Mouse (Mus musculus) R1 (cell line): ENCODE results near the gene Cd151.

Experiments used
- DNase-seq: peaks from one replicate; pipeline ENCODE4 v3.0.0-alpha.2; 2018; ENCODE audit warnings: low read depth, low spot score

Gene Cd151

DNA sequence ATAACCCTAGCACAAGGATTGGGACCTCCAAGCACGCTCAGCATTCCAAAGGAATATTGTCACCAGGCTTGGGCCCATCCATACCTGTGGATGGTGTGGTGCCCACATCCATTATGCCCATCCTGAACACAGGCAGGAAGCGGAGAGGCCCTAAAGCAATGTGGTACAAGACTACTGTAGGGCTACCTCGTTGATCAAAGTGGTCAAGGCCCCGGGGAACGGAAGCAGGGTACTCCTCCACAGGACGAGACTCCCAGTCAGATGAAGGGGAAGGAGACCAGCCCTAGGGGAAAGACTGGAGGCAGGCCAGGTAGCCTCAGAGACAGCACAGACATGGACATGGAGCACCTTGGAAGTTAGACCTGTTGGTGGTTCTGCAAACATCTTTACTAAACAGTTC, 5.6 kb downstream of the Cd151 start:
- DNase-seq: no peak

DNA sequence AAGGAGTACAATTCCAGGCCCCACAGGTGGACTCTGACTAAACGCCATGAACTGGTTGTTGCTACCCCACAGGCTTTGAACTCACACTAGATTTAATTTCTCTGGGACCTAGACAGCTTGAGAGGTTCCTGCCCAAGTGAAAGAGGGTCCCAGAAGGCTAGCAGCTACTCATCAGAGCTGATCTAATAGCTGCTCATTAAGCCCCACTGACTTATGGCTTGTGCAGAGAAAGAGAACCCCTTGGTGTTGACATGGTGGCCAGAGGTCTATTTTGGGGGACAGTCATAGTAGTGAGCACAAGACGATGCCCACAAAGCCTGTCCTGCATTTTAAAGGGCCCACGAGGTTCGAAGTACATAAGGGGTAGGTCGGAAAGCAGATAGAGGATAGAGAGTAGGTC, 7.0 kb downstream of the Cd151 start:
- DNase-seq: no peak

DNA sequence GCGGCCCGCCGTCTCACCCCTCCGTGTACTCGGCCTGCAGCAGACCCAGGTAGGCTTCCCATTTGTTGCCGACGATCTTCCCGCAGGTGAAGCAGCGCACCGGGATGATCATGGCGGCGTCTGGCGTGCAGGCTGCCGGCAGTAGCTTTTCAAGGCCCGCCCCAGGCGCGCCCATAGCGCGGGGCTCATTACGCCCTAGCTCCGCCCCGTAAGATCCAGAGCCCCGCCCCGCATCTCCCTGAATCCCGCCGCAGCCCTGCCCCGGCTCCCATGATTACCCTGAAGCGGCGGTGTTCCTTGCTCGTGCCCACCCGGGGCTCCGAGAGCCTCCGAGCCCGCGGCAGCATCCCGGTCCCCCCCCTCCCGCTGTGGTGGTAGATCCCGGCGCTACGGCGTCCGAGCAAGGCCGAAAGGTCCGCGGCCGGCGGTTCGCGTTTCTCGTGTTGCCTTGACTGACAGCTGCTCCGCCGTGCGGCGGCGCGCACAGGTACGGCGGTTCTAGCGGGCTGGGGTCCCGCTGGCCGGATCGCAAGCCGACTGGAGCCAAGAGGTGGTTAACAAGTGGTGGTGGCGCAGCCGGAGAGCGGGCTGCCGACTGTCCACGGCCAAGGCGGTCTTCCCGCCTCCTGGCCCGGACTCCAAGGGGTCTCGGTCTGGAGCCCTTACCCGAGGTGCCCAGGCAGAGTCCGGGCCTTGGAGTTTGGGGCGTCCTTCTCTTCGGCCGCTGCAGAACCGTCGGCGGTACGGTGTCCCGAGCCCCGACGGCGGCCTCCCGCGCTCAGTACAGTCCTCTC, 8.0 kb downstream of the Cd151 start, which contains the start of the genes Polr2l and Tspan4:
Gene Polr2l (minus strand): TSS at position 122 of the 794 bp plus-strand sequence.
Gene Tspan4 (plus strand): TSS at position 230 of the 794 bp plus-strand sequence.
- DNase-seq: peak; percentile 89

DNA sequence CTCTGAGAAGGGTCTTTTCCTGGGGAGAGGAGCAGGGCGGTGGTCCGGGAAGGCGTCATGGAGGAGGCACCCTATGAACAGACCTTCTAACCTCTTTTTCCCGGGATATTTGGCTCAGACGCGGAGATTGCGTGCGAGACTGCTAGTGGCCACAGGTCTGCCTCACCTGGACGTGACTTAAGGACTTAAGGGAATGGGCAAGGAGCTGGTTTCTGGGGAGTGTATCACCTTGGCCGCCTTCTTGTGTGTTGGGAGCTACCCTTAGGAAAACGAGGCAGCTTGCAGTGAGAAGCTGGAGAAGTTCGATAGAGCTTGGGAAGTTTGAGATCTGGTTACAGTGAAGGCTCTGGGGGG, 8.6 kb downstream of the Cd151 start:
- DNase-seq: peak; percentile 51

DNA sequence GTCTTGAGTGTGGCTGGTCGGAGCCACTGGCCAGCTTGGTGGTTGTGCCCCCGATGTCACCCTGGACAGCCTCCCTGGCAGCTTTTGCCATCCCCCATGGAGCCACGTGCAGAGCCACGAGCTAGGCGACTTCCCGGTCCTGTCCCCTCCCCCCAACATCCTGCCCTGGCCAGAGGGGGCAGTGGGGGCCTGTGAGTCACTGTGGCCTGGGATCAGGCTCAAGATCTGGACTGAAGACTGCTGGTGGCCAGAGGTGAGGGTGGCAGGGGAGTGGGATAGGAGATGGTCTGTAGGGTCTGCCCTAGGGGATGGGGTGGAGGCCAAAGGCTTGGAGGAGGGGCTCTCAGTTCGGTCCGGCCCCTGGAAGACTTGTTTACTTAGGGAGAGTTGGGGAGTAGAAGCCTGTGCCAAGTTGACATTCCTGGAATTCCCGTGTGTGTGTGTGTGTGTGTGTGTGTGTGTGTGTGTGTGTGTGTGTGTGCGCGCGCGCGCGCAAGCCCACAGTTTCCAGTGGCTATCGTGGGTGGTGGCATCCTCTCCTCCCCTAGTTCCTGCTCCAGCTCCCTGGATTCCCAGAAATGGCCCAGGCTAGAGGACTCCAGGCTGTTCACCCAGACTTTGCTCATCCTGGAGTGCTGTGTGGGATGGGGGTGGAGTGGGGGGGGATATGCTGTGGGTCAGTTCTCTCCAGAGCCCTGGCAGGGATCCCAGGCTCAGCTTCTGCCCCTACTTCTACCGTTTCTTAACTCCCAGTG, 9.2 kb downstream of the Cd151 start:
- DNase-seq: peak; percentile 72

DNA sequence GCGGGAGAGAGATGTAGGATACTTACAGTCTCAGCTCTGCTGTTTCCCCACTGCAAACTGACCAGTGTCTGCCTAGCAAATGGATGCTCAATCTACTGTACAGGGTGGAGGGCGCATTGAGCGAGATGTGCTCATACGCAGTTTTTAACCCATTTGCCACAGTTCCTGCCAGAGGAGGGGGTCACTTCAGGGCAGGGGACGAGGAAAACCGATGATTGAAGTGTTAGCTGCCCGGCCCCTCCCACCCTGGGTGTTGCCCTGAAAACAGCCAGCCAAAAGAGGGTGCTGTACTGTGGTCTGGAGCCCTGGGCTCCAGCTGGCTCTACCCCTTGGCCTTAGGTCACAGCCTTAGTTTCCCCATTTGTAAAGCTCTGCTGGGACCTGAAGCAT, 9.8 kb downstream of the Cd151 start:
- DNase-seq: no peak

DNA sequence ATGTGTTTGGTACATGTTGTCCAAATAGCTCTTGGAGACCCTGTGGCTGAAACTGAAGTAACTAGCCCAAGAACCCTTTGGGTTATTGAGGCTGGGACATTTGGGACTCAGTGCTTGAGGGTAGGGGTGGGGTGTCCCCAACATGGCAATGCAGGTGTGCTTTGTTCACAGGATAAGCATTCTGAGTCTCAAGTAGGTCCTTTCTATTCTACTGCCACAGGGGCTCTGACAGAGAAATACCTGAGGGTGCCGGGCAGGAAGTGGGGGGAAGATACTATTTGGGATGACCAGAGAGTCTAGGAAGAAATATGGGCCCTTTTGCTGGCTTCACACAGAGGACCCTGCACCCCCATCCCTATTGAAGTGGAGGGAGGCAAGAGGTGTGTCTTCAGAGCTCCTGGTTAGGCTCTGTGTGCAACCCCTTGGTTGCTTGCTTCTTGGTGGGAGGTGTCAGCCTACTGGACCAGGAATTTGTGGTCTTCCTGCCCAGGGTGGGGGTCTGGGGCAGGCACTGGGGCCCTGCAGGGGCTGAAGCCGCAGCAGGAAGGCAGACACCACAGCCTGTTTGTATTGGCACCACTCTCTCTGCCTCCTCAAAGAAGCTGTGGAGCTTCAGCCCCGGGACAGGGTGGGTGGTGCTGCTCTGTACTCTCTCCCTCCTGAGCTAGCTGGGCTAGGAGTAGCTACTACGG, 10.5 kb downstream of the Cd151 start:
- no peak for DNase-seq

DNA sequence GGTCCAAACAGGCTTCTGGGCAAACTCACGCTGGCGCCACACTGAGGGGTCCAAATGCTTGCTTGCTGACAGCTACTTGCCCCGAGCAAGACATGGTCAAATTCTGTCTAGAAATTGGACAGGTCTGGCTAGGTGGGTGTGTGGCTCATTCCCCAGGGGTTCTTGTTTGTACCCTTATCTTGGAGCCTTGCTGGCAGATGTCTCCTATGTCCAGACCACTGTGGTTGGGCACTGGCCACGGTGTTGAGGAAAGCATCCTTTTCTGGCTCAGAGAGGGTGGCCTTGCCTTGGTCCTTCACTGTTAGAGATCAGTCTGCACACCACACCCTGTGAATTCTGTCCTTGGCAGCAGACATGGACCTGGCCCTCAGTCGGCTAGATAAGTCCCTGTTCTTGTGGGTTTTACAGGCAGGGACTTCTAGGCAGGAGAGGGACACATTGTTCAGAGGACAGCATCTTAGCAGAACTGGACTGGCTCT, 11.1 kb downstream of the Cd151 start:
- no peak for DNase-seq

DNA sequence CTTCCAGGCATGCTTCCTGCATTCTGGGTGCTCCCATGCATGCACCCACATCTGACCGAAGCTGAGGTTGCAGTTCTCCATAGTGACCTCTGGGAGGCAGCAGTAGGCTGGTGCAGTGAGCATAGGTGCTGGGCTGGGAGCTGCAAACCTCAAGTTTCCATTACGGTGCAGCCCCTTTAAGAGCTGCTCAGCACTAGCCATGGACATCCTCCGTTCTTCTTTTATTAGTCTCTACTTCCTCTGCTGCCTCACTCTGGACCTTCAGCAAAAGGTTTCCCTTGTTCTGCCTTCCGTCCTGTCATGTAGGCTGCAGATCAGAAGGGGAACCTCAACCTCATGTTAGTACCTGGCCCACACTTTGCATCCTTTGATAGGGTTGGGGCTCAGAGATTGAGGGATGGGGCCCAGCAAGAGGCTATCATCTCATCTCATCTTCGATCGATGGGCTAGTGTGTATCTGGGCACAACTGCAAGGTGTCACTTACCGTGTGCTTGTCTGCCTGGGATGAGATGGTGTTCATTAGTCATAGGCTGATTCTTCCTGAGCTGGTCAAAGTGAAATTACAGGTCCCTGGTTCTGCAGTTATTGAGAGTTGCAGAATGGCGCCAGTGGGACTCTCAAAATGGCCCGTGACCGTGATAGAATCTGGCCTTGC, 13.8 kb downstream of the Cd151 start:
- peak; percentile 84 for DNase-seq

DNA sequence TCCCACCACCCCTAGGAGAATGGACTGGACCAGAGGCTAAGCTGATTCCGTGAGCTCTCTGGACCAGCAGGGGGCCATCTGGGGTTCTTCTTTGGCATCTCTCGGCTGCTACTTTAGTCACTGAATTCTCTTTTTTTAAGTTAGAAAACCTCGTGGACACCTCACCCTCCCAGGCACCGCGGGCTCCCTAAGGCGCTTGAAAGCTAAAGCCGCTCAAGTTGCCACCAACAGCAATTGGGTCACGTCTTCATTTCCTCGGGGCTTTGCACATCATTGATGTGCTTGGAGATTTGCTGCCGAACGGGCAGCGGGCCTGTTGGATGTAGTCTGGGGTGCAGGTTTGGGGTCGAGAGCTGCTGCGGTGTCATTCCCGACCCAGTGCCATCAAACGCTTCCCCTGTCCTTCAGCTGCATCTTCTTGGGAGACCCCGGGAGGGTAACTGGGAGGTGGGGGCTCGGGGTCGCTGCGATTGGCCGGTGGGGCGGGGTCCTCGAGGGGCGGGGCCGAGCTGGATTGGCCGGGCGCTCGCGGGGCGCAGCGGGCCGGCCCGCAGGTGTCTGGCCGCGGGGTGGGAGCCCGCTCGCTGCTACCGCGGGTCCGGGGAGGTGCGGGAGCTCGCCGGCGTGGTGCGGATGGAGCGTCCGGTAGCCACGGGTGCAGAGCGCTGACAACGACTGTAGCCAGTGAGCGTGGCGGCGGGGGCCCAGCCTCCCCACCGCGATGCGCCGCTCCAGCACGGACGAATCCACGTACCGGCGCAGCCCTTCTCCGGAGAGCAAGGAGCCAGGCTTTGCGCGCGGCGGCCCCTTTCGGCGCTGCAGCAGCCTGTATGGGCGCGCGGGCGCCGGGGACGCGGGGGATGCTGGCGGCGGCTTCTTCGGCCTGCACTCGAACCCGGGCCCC, 14.6 kb downstream of the Cd151 start:
- peak; percentile 65 for DNase-seq

DNA sequence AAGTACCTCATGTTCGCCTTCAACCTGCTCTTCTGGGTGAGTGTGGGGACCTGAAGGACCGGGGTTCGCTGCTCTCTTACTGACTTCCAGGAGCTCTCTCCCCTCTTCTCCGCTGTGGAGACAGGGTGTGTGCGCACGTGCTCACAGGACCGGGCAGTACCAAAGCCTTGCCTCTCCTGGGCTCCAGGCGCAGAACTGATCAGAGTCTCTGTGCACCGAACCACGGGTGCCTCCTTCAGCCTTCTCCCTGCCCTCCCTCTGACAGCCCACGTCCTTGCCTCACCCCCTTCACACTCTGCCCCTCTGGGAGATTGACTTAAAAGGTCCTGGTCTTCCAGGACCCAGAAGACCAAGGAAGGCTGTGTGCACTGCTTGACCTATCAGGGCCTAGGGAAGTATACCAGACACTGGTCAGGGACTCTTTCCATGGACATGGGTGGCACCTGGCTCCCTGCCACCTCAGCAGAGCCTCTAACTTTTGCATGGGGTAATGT, 15.4 kb downstream of the Cd151 start:
- peak; percentile 60 for DNase-seq

DNA sequence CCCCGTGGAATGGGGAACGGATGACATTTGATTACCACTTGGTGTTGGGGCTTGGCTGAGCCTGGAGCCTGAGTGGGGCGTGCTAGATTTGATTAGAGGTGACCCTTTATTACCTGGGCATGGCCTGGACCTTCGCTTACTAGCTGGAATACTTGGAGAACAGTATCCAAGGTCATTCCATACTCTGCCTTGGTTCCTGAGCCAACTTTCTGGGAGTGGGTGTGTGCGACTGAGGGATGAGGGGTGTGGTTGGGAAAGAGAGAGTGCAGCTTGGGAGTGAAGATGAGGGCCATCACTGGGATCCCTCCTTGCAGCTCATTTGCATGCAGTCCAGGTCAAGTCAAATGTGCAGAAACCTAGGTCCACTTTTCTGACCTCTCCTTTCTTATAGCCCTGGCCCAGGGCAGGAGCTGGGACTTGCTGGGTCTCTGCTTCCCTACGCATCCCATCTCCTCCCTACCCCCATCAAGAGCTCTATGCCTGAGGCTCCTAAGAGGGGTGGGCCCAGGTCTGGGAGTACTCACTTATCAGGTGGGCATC, 16.0 kb downstream of the Cd151 start:
- DNase-seq: no peak

DNA sequence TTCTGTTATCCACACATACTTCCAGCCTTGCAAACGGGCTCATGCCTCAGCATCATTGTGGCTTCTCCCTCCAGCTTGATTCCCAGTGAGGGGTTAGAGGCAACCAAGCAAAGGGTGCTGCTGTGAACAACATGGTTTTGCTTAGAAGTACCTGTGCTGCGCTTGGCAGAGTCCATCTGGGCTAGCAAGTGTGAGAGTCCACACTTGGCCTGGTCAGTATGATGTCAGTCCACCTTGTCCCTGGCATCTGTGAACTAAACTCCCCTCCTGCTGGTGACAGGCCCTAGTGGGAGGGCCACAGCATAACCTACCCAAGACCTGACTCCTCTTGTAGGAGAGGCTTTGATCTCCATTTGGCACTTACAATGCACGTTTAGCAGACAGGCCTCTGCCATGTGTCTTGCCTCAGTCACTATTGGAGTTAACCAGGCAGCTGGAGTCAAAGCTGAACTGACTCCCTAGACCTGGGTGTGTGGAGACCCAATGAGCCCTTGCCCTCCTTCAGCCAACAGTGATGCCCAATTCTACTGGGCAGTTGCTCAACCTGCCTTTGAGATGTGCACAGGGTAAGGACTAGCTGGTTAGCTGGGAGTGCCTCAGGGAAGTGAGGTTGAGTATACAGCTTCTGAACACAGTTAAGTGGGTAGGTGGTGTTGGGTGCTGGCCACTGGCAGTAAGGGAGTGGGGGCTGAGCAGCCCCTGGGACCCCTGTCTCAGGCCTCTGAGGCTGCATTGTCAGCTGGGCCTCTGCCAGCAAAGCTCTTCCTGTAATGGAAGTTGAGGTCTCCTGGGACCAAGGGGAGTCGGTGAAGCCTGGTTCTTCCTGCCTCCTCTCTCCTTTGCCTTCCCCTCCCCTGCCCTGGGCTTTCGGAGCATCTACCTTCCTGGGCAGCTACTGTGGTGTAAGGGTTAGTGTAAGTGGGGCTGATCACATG, 17.3 kb downstream of the Cd151 start:
- no peak for DNase-seq

DNA sequence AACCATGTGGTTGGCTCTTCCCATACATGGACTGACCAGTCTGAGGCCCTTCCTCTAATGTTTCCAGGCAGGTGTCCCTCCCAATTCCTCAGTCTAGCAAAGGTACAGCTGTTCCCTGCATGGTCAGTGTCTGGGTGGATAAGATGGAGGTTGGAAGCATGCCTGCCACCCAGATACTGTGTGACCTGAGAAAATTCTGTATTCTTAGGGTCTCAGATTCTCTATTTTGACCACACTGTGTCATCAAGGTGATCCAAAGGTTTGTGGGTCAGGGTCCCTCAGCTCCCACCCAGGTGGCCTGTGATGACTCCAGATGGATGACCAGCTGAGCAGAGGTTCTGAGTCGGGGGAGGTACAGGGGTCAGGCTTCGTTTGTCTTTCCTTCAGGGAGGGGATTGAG, 18.0 kb downstream of the Cd151 start:
- DNase-seq: no peak

DNA sequence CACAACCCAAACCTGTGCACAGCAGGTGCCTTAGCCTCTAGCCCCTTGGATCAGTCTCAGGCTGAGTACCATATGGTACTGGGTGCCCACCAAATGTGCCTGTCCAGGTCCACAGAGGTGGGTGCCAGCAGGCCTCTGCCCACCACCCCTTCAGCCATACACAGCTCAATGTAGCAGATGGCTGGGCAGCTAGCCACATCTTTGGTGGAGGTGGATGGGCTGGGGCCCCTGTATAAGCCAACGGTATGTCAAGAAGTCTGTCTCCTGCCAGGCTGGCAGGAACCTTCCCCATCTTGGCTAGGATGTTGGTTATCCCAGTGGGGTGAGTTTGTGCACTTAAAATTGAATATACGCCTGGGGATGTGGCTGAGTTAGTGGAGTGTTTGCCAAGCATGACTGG, 18.4 kb downstream of the Cd151 start:
- no peak for DNase-seq

DNA sequence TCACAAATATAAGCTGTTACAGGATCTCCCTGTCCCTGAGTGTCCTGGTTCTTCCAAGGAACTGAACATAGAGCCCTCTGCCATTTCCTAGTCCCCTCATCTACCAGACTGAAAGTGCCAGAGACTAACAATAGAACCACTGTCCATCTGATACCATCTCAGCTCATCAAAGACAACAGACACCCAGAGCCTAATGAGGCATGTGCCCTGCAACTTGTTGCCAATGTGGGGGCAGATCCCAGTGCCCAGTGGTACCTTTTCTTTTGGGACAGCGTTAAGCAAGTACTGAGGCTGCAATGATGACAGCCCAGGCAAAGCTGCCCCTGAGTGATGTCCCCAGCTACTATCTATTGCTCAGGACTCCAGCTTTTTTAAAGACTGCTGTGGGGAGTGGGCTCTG, 19.0 kb downstream of the Cd151 start:
- DNase-seq: no peak

DNA sequence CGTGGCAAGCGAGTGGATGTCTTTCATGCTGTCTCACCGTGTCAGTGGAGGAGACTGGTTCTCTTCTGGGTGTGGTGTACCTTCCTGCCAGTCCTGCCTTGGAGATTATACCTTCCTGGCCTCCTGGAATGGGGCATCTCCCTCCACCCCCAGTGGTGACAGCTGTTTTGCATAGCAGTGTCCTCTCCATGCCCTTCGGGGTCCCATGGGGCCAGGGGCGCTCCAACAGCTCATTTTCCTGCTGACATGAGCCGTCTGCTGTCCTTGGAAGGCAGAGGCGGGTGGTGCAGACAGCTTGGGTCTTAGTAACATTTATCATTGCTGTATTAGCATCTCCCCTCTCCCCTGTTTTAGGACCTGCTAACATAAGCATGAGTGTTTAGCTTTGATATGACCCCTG, 19.9 kb downstream of the Cd151 start:
- no peak for DNase-seq

DNA sequence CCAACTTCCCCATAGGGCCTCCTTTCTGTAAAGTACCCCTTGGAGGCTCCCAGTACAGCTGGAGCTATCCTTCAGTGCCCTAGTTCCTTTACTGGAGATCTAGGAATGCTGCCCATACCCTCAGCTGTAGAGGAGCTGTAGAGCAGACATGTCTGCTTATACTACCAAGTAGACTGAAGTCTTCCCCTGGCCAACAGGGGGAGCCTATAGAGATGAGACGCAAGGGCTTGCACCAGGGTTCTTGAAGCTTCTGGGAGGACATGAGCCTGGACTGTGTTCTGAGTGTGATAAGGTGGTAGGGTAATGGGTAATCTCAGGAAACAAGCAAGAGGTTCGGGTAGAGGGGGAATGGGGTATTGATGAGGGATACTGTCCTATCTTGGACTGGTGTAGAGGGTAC, 24.0 kb downstream of the Cd151 start:
- peak; percentile 60 for DNase-seq

DNA sequence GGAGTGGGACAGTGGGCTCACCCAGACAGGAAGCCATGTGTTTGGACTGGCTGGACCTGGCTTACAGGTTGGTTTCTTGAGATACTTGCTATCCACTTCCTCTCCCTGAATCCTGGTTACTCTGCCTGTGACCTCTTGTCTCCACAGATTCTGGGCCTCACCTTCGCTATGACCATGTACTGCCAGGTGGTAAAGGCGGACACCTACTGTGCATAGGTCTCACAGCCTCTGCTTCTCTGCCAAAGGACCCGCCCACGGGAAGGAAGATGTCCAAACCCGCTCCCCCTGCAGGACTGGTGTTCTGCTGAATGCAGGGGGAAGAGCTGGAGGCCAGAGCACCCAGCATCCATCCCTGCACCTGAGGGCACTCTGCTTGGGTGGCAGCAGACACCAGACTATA, 25.5 kb downstream of the Cd151 start:
- DNase-seq: no peak
